Mouse (Mus musculus) gastrocnemius, postnatal 14 days (tissue): ENCODE measurements at regions not wholly inside any gene's neighbourhood (a gene's known extent, or its start where the extent isn't known, plus 50 kb on each side); places are given as distances from the start of the nearest gene placed in this dataset.

ENCODE experiments used
- DNase-seq: peaks from one replicate; pipeline ENCODE4 v3.0.0; 2021; ENCODE audit warnings: mixed read lengths
- intact Hi-C: fragments of 180-260 bp; cut with DNase I; formaldehyde crosslinking; loops from one replicate; pipeline ENCODE4 v1.15.1; 2025; ENCODE audit warnings: low total_unique reads

DNA sequence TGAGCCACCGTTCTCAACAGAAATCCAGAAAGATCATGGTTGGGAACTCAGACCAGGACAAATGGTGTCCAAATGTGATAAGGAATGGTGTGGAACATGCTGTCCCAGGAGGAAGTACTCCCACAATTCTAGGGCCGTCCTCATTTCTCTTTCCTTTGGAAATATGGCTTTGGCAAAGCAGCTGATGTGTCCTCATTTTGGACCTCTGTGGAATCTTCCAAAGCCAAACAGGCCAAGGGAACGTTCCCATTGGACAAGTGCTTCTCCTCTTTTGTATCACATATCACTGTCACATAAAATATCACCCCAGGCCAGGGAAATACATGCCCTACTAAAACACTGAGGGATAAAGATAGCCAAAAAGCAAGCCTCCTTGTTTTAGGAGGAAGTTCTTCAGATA is 532.8 kb downstream of the 9430069I07Rik start:
- DNase-seq = no peak

DNA sequence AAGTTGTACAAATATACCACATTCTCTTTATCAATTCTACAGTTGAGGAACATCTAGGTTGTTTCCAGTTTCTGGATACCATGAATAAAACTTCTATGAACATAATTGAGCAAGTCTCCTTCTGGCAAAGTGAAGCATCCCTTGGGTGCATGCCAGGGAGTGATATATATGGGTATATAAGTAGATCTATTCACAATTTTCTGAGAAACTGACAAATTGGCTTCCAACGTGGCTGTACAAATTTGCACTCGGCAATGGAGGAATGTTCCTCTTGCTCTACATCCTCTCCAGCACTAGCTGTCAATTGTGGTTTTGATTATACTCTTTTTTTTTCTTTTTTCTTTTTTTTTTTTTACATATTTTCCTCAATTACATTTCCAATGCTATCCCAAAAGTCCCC is 576.7 kb downstream of the 9430069I07Rik start:
- intact Hi-C loops = no loop called here
- DNase-seq = no peak

More for the DNA sequence above, 532.8 kb downstream of the 9430069I07Rik start:
- intact Hi-C loops = no loop called here

DNA sequence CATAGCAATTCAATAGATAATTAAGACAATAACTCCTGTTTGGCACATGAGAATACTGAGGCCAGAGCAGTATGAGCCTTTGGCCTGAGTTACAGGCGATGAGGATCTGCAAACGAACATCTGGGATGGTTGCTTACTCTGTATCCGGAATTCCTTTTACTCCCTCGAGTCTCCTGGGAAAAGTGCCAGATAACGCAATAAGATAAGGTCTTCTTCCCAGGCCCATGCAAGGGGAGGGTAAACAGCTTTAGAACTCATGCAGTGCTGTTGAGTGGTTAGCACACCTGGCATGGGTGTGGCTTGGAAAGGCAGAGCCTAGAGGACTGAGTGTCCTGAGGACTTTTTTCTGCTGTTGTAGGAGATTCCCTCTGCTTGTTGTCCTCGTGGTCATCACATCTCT is 598.2 kb downstream of the 9430069I07Rik start:
- DNase-seq = peak; percentile 20
- intact Hi-C loops = no loop called here

DNA sequence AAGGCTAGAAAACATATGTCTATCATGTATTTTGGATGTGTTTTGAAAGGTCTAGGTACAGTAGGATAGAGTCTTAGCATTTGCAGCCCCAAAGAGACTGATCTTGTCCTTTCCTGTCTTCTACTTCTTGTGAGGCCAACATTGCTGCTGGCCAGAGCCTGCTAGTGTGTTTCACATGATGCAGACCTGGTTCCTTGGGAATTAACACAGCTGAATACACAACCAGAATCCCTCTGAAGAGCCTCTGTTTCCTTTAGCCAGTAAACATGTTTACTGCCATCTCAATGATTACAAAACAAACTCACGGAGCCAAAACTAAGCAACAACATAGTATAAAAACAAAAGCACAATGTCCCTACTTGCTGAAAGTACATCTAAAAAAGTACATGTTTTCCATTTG is 598.9 kb downstream of the 9430069I07Rik start:
- intact Hi-C loops = no loop called here
- DNase-seq = no peak
